Mouse (Mus musculus): Measurements from ENCODE around the gene Fbxo7.

DNA sequence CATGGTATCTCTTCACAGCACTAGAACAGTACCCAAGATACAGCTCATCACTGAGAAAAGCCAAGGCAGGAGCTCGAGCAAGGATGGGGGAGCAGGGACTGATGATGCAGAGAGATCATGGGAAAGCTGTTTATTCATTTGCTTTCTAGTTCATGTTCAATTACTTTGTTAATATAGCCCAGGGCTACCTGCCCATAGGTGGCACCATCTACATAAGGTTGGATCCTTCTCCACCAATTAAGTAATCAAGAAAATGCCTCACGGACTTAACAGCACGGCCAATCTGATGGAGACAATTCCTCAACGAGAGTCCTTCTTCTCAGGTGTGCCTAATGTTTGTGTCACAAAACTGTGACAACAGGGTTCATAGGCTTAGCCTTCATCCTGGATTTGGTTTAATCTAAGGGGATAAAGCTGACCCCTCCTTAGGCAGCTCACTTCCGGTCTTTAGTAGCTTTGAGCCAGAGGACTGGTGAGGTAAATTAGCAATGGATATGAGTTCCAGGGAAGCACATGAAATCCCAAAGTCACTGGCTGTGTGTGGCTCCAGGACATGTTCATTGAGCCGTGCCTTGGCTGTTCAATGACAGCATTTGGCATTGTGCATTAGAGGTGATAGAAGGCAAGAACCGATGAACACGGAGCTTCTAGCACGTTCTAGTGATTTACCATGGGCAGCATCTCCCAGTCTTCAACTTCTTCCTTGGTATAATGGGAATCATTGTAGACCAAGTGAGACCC is 53.4 kb downstream of the Fbxo7 start:
- TF ChIP-seq POLR2A (IDR thresholded peaks at IDR 0.05; ENCODE audit: control insufficient read depth, extremely low read depth, insufficient read depth, low read length, poor library complexity) (no peak), CTCF (IDR thresholded peaks at IDR 0.05; ENCODE audit: borderline replicate concordance, control insufficient read depth, extremely low read depth, insufficient read depth, low read length, poor library complexity) (no peak)
